Mouse (Mus musculus): ENCODE data around the gene Traf7.

The Traf7 gene

DNA sequence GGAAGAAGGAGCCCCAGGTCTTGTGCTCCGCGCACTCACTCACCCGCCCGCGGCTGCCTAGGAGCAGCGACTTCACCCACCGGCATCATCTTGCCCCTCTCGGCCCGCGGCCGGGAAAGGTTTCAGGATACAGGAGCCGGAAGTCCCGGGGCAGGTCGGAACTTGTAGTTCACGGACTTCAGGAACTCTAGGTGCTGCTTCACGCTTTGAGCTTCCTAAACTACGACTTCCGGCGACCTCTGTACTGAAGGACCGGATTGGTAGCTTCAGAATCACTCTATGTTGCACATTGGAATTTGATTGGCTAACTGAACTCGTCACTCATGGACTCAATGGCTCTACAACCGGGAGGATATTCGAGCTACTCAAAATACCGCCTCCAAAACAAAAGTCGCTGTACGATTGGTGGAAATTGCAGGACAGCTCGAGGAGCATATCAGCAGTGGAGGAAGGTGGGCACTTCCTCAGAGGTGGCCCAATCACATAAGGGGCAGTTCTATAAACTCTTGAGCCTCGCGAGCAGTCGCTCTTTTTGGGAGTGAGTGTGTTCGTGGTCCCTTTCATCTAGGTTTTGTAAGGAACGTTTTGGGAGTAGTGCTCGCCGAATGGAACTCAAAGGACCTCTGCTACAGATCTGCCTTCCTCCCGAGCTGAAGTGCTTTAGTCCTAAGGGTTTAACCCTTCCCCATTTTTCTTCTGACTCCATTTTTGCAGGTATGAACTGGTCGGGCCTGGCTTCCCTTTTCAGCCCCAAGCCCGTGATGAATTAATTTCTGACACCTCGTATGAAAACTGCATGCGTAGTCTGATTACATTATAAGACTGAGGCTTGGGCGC is at the start of gene Traf7:
TSS of gene Traf7 (minus strand) at position 216 of the 837 bp plus-strand sequence.
- DNase-seq (ENCODE audit: extremely low read depth, low read depth) = peak; percentile 100

DNA sequence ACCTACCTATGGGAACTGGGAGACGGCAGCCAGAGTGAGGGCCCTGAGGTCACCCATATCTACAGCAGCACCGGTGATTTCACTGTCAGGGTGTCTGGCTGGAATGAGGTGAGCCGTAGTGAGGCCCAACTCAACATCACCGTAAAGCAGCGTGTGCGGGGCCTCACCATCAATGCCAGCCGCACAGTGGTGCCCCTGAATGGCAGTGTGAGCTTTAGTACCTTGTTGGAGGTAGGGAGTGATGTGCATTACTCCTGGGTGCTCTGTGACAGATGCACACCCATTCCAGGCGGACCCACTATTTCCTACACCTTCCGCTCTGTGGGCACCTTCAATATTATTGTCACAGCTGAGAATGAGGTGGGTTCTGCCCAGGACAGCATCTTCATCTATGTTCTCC is 46.1 kb upstream of the Traf7 start:
- DNase-seq (ENCODE audit: extremely low read depth, low read depth) = no peak

GRCm38 (mm10) chr17:24572651-24573245 is 45.0 kb upstream of the Traf7 start:
- DNase-seq (ENCODE audit: extremely low read depth, low read depth) = no peak

GRCm38 (mm10) chr17:24569837-24570236 is 42.1 kb upstream of the Traf7 start:
- no peak for DNase-seq (ENCODE audit: extremely low read depth, low read depth)

DNA sequence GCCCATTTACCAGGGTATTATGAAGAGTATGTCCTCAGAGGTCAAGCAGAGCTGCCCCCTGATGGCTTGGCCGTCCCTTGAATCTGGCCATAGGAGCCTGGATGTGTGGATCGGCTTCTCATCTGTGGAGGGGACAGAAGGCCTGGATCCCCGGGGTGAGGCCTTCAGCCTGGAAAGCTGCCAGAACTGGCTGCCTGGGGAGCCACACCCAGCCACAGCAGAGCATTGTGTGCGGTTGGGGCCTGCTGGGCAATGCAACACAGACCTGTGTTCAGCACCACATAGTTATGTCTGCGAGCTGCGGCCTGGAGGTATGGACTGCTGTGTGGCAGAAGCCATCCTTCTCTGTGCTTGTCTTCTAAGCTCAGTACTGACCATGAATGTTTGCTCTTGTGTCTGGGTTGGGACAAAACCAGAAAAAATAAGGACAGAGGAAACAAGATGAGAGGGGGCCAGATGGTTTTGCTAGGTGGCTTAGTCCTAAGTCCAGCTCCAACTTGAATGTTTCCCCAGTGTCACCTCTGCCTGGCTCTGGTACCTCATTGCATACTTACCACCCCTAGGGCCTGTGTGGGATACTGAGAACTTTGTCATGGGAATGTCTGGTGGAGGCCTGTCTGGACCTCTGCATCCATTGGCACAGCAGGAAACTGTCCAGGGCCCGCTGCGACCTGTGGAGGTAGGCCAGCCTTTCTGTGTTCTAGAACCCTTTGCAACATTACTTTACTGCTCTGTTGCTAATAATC is 39.5 kb upstream of the Traf7 start:
- peak; percentile 54 for DNase-seq (ENCODE audit: extremely low read depth, low read depth)

DNA sequence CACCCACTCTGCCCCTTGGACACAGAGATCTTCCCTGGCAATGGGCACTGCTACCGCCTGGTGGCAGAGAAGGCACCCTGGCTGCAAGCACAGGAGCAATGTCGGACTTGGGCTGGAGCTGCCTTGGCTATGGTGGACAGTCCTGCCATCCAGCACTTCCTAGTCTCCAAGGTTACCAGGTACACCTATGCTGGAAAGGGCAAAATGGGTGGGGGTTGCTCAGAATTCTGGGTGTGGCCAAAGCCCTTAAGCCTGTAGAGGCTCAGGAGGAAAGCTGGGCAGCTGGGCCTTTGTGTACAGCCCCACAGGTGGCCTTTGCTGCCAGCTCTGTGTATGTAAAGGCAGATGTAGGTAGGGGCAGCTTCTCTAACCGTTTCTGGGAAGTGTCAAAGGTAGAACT is 38.1 kb upstream of the Traf7 start:
- no peak for DNase-seq (ENCODE audit: extremely low read depth, low read depth)

- DNase-seq (ENCODE audit: extremely low read depth, low read depth) = no peak
These were observed 37.4 kb upstream of the Traf7 start for GRCm38 (mm10) chr17:24565092-24565491.

GRCm38 (mm10) chr17:24564422-24564821 is 36.7 kb upstream of the Traf7 start:
- DNase-seq (ENCODE audit: extremely low read depth, low read depth) = no peak

GRCm38 (mm10) chr17:24563638-24564037 is 35.9 kb upstream of the Traf7 start:
- DNase-seq (ENCODE audit: extremely low read depth, low read depth) = no peak

GRCm38 (mm10) chr17:24561592-24561991 is 33.9 kb upstream of the Traf7 start:
- no peak for DNase-seq (ENCODE audit: extremely low read depth, low read depth)

GRCm38 (mm10) chr17:24560301-24561028 is 32.7 kb upstream of the Traf7 start:
- no peak for DNase-seq (ENCODE audit: extremely low read depth, low read depth)

DNA sequence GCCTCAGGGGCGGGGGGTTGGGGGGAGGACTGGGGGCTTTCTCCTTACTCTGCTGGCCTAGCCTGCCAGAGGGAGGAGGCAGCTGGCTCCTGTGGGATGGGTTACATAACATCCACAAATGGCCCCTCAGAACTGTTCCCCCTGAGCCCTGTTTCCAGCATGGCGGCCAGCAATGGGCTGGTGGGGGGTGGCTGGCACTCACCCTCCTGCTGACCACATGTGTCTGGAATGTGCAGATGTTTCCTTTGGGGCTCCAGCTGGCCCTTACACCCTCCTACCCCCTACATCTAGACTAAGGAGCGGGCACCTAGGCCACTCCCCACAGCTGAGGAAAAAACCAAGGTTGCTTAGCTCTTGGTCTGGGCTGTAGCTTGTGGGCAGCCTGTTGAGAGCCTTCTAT is 31.4 kb upstream of the Traf7 start:
- DNase-seq (ENCODE audit: extremely low read depth, low read depth) = no peak

DNA sequence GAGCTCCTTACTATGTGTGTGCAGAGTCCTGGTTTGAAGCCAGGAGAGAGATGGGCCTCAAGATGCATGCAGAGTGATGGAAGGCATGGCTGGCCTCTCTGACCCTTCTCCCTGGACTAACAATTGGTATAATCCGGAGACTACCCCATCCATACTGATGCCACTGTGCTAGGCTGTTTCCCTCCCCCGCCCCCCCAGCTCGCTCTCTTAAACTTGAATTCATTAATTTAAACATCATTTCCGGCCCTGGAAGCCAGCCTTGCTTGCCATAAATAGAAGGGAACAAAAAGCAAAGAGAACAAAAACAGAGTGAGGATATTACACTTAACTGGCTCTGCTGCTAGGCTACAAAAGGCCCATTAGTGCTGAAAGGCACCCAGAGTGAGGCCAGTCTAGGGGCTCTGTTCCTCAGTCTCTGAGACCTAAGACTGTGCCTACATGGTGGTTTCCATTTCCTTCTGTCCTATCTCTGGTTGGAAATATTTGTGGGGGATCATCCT is 30.9 kb upstream of the Traf7 start:
- no peak for DNase-seq (ENCODE audit: extremely low read depth, low read depth)

GRCm38 (mm10) chr17:24557091-24557490 is 29.4 kb upstream of the Traf7 start:
- no peak for DNase-seq (ENCODE audit: extremely low read depth, low read depth)

- no peak for DNase-seq (ENCODE audit: extremely low read depth, low read depth)
These were observed 23.3 kb upstream of the Traf7 start for GRCm38 (mm10) chr17:24551050-24551444.

- DNase-seq (ENCODE audit: extremely low read depth, low read depth) = no peak
These were observed 22.8 kb upstream of the Traf7 start for GRCm38 (mm10) chr17:24550416-24551049.

- peak; percentile 92 for DNase-seq (ENCODE audit: extremely low read depth, low read depth)
These were observed 22.1 kb upstream of the Traf7 start, which contains the start of gene Pkd1 for GRCm38 (mm10) chr17:24549618-24550415. Gene Pkd1 (plus strand): TSS chr17:24549834.

DNA sequence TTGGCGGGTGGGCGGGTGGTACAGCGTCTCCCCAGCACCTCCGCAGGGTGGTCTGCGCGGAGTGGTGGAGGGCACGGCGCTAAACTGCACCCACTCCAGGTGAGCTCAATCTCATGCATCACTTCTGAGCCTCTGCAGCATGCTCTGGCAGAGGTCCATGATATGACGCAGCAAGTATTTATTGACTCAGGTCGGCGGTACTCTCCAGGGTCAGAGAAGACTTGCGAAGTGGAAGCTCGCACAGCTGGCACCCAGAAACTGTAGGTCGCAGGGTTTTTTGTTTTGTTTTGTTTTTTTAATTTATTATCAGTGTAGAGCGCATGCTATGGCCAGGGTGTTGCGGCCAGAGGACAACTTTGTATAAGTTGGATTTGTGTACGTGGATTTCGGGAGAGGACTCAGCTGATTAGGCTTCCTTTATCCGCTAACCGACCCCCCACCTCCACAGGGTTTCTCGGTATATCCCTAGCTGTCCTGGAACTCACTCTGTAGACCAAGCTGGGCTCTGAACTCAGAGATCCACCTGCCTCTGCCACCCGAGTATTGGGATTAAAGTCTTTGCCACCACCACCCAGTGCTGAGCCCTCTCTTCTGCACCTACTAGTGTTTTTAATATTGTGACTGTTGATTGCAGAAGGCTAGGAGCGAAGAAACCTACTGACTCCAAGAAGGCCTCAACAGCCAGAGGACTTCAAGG is 21.3 kb upstream of the Traf7 start:
- DNase-seq (ENCODE audit: extremely low read depth, low read depth) = no peak

- DNase-seq (ENCODE audit: extremely low read depth, low read depth) = peak; percentile 80
These were observed 20.7 kb upstream of the Traf7 start for GRCm38 (mm10) chr17:24548435-24548834.

All from MEL-GATA-1-ER (cell line).